Mouse (Mus musculus) heart, postnatal 4 days (tissue): ENCODE results near the gene Tas2r119. TPM values are rescaled to one million over a fixed set of nuclear protein-coding genes. Genes with fewer than 3 reads are reported as not detected.
"Not testable (repeated sequence)": the region's sequence is repeated elsewhere in the genome, so short reads cannot be mapped to it uniquely, and the experiment has no call there.

Experiments used
- DNase-seq: peaks from one replicate; pipeline ENCODE4 v3.0.0; 2021
- total RNA-seq, 2 experiments: library from RNA; stranded (reverse); gene quantifications; 2 replicates each; pipeline ENCODE4 v1.2.3; 2021

Gene Tas2r119
- not detected for total RNA-seq

DNA sequence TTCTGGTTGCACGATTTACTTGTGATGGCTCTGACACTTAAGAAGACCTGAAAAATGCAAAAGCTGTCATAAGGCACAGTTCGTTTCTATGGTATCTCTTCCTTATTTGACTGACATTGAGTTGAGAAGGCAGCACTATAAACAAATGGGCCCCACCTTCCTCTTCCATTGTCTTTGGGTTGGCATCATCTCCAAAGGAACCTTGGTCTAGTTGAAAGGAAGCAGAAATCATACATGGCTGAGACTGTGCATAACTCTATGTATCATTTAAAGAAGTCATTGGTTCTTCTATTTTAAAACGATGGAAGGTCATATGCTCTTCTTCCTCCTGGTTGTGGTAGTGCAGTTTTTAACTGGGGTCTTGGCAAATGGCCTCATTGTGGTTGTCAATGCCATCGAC is at the start of gene Tas2r119:
TSS of gene Tas2r119 (plus strand) at position 301 of the 400 bp plus-strand sequence.
- DNase-seq, result no peak

DNA sequence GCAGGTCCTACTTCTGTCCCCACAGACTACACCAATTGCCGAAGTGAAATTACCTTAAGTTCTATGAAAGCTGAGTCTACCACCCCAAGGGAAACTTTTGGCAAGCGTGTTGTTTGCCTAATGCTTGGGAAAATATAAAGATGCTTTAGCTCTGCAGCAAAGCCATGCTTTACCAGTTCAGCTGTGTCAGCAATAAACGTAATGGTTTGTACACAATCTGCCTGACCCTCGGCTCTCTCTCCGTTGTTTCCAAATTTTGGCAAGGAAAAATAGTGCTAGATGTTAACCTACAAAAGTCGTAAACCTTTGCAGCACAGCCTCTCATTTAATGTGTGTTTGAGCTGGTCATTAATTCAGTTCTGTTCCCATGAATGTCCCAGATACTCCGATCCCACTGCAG is 44.8 kb upstream of the Tas2r119 start:
- no peak for DNase-seq

DNA sequence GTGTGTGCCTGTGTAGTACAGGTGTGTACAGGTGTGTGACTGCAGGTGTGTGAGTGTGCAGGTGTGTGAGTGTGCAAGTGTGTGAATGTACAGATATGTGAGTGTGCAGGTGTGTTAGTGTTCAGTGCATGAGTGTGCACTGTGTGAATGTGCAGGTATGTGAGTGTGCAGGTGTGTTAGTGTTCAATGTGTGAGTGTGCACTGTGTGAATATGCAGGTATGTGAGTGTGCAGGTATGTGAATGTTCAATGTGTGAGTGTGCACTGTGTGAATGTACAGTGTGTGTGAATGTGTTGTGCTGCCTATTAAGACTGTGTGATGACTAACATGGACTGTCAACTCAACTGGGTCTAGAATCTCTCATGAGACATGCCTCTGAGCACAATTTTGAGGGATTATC is 35.4 kb upstream of the Tas2r119 start:
- DNase-seq, result no peak

DNA sequence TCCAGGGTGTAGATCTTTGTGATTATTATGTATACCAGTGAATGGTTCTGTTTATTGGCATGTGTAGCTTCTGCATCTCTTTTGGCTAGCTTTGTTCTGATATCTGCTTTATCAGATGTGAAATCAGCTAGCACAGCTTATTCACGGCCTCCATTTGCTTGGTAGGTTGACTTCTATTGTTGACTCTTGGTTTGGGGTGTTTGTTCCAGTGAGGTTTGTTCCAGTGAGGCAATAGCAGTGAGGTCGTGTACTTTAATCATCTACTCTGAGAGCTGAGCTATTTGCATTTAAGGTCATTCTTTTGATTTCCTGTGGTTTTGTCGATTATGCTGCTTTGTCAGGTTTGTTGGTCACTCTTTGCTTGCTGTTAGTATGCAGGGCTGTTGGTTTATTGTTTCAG is 32.8 kb upstream of the Tas2r119 start:
- no peak for DNase-seq

DNA sequence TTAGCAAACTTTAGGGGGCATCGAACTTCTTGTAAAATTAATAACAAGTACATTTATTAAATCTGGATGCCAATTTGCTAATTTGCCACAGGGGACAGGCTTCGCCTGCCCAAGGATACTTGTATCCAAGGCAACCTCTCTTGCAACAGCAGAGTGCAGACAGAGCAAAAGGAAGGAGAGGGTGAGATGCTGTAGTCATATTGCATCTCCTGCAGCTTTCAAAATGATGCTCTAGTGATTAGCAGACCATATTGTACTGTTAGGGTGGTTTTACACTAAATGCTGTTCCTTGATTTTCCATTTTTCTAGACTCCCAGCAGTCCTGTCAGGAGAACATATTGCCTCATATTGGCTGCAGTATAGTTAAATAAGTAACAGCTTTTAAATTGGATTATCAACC is 23.7 kb upstream of the Tas2r119 start:
- no peak for DNase-seq

DNA sequence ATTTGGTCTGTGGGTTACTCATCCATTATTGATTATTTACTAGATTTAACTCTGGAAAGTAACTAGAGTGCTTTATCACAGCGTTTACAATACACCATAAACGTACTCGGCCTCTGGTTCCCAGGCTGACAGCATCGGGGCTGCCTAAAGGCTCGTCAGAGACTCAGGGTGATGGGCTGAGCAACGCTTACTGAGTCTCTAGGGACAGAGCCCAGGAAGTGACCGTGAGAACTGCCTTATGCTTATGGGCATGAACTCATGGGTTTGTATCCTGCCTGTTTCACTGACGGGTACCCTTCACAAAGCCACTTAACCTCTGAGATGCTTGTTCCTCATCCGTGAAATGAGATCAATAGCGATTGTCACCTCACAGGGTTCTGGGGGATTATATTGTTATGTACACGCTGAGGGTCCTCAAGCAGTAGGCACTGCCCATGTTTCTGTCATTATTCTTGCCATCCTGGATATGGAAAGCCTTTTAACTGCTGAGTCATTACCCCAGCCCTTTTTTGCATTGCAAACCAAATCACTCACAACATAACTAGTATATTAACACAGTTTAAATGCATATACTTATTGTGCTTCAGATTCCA is 23.1 kb upstream of the Tas2r119 start:
- DNase-seq, result no peak

DNA sequence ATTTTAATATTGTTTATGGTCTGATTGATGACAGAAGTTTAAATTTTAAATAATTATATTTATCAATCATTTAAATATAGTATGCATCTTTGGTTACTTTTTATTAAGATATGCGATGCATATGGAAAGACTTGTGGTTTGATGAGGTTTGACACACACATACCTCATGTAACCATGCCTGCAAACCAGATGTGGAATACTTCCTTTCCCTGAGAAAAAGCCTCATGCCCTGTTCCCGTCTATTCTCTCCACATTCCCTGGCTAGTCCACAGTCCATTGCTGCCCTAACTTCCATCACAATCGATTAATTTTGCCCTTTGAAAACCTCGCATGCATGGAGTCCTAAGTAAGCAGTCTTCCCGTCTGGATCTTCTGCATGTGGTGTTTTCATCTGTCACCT is 21.0 kb upstream of the Tas2r119 start:
- no peak for DNase-seq

DNA sequence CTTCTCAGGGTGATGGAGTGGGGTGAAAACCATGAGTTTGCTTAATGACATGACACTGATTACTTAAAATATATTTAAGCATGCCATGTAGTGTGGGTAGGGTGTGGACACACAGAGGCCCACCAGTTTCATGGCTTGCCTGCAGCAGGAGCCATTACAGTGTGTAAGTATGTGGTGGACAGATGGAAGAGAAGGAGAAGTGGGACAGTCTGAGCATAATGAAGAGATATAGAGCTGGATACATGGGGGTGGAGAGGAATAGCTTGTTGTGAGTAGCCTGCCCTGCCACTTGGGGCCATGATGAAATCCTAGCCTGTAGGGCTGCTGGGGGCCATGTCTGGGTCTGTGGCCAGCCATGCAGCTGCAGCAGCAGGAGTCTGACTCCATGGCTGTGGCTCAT is 16.8 kb upstream of the Tas2r119 start:
- no peak for DNase-seq

DNA sequence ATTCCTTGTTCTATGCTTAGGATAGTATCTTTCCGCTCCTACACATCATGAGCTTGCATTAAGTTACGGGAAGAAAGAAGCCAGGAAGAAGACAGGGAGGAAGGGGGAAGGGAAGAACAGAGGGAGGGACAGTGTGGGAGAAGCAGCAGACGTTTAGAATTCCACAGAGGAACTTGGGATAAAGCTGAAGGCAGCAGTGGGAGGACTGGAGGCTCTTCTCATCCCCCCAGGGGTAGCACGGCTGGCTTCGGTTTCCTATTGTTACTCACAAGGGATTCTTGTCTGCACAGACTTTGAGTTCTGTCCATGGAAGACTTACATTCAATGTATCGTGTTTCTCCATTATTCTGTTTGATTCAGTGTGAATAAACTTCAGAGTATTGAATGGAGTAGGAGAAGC is 5.3 kb upstream of the Tas2r119 start:
- peak; percentile 7 for DNase-seq

DNA sequence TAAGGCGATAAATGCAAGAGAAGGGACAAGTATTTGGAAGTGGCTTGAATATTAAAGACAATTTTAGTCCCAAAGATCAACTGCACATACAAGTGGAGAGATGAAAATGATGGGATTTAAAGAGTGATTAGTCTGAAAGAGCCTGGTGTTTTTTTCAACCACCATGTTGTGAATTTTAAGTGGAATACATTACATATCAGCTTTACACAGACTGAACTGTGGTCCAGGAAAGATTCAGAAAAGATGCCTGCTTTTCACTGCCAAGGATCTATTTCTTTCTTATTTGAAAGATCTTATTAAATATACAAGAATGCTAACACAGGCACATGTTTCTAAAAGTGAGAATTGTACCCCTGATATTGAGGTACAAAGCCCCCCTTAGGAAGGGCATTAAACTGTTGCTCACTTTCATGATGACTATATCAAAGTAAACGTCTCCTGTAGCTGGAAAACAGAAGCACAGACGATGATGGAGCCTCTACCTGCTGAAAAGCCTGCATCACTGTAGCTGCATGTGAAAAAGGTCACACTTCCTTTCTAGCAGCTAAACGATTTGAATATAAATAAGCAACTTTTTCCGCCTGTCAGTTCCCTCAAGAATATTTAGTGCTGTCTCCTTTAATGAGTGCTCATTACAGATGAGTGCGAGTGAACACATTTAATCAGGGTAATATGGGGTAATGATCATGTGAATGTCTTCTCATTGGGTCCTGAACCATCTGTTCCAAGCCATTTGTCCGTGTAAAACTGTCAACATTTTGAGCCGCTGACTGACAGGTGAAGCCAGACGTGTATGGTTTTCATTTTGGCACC is 4.7 kb upstream of the Tas2r119 start:
- no peak for DNase-seq

DNA sequence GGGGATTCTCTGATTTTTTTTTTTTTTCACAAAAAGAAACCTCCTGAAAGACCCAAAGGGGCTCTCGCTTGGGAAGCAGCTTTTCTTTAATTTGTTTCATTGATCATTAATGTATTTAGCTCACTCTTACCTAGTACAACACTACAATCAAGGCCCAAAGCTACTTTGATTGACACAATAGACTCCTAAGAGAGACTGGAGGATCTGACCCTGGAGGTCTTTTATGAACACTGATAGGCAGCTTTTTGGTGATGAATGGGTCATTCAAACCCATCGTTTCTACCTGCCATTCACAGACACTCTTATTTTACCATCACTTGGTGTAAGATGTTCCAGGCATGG is 4.1 kb upstream of the Tas2r119 start:
- DNase-seq, result no peak

DNA sequence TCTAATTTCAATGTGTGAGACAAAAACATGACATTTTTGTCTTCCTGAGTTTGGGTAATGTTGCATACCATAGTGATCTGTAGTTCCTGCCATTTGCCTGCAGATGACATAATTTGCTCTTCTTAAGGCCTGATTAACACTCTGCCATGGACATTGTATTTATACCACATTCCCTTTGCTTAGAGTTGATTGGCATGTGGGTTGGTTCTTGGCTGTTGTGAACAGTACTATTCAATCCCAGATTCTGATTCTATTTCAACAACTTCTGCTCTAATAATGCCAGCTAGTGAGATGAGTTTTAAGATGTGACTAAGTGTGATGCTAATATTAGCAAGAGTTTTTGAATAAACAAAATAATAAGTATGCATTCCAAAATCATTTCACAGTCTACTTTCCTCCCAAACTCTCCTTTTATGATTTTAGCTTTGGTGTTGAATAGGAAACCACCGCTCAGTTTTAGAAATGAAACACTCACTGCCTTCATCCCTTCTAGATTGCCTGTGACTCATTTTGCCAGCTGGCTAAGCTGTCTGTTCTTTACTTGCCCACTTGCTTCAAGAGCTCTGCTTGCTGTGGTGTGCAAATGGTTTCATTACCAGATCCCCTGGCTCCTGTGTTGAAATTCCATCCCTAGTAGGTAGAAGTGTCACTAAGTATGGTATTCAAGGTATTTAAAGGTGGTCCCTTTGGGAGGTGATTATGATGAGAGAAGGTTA is 3.1 kb downstream of the Tas2r119 start:
- DNase-seq, result no peak

DNA sequence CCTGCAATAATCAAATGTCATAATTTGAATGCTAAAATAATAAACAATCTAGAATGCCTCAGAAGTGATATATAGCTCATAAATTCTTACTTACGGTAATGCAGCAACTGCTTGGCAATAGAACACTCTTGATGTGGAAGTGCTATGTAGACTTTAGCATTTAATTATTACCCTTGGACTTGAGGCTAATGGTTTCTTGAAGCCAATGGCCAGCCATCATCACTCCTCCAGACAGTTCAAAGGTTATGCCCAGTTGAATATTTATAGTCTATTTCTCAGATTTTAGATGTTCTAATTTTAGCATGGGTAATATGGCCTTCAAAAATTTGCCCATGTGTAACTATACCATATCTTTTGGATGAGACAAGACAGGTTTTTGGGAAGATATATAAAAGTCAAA is 4.9 kb downstream of the Tas2r119 start:
- DNase-seq, result no peak

DNA sequence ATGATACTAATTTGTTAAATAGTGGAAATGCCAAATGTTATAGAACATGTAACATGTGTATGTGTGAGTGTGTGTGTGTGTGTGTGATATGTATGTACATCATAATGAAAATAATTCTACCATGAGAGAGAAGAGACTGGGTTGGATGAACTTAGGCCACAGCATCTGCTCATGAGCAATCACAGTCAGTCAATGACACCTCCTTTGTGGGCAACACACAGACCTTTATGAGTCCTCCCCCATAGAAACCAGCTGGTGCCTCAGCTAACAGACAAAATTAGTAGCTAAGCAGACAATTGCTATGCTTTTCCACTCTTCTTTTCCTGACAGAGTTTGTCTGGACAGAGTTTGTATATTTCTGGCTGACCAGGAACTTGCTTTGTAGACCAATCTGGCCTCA is 7.9 kb downstream of the Tas2r119 start:
- no peak for DNase-seq

DNA sequence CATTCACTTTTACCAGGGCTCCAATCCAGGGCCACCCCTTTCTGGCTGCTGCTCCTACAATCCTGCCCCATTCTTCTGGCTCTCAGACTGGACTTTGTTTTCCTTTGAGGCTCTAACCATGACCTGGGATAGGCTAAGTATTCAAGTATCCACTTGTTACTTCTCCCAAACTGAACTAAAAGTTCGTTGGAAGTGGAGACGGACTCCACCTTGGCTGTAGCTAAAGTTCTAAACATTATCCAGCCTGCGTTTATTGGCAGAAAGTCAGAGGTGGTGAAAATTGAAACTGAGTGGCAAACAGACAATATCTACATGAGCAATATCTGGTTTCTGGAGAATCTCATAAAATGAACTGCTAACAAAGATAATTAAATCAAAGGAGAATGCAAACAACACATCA is 12.8 kb downstream of the Tas2r119 start:
- DNase-seq, result no peak

DNA sequence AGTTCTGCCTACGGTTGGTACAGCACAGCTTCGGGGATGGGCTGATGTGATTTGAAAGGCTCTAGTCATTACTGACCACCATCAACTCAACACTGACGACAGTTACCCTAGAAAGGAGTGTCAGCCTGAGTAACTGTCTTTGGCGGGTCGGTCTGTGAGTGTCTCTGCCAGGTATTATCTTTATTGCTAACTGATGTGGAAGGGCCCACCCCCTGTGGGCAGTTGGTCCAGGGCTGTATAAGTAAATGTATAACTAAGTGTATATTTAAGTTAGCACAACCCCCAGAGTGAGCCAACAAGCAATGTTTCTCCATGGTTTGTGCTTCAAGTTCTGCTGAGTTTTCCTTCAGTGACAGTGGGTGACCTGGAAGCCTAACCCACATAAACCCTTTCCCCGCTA is 13.3 kb downstream of the Tas2r119 start:
- no peak for DNase-seq

DNA sequence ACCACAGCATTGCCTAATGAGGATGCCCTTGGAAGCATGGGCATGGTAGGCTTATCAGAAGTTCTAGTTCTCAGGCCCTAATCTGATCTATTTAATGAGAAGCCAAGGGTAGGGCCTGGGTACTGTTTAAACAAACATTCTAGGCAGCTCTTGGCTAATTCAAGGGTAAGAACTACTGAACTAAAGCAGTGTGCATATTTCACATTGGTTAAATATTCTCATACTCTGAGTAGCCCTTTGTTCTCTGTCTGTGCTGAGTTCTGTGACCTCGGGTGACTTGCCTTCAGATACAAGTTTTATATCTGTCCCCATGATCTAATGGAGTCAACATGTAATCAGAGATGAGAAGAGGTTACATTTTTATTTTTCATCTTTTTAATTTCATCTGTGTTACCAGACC is 15.9 kb downstream of the Tas2r119 start:
- DNase-seq, result no peak

DNA sequence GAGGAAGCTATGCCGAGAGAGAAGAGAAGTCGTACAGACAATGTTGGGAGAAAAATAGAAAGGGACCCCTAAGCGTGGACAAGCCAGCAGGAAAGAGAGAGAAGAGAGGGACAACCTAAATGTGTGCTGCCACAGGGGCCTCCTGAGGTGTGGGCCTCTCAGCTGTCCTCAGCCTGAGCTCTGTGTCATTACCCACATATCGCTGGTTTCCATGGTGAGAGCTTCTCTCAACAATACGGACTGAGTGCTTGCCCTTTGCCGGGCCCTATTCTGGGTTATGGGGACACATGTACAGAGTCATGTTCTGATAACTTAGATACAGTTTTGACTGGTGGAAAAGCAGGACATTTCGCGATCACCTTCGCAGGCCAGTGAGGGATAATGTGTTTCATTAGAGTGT is 21.0 kb downstream of the Tas2r119 start:
- no peak for DNase-seq

DNA sequence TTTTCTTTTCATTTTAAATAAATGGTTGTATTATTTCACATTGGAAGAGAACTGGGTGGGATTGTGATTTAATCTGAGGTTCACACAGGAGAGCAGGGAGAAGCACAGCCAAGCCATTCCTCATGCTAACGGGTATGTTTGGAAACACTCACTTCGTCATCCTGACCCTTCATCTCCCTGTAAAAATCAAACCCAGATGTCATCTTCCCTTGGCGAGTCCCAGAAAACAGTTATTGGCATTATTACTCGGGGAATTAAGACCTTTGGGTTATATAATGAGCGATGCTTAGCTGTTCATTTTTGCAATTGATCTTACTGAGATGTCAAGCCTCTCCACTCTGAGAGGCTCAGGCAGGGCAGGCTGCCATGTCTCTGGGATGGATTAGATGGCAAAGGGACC is 21.5 kb downstream of the Tas2r119 start:
- DNase-seq, result no peak

DNA sequence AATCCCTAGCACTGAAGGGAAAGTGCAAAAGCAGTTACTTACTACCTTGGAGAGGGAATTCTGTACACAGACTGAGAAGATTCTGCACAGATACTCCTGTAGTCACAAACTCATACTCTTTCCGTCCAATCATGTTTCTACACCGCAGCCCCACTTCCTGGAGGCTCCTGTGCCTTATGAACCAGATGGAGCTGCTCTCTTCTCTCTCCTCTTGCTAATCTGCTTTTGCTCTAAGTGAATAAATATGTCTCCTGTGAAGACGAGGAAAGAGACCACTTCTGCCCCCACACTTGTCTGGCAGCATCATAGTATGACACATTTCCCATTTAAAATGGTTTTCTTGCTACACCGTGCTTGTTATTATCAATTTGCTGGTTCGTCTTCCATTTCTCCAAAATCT is 26.2 kb downstream of the Tas2r119 start:
- no peak for DNase-seq

DNA sequence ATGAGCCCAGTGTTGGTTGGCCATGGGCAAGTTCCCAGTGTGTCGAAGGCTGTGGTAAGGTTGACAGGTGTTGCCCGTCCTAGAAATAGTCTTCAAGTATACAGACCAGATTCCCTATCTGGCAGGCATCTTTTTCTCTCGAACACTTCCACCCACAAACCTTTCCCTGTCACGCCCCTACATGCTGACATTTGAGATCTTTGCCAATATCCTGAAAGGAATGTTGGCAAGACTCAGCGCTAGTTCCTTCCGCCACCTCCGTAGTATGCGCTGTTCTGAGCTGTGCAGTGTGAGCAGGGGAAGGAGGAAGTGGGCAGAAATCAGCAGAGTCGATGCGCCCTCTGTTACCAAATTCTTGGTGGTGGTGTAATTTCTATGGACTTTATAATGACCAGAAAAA is 27.8 kb downstream of the Tas2r119 start:
- DNase-seq, result no peak

DNA sequence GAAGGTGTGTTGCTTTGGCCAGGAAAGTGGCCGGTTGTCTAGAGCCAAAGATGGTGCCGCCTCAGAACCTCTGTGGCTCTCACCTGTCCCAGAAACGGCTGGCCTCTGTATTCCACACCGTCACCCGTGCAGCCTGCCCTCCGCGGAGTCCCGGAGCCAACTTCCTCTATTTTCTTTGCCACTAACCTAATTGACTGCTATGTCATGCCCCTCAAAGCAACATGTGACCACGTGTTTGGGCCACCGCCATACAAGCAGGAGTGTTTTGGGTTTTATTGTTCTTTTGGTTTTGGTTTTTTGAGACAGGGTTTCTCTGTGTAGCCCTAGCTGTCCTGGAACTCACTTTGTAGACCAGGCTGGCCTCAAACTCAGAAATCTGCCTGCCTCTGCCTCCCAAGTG is 37.6 kb downstream of the Tas2r119 start:
- DNase-seq, result not testable (repeated sequence)

DNA sequence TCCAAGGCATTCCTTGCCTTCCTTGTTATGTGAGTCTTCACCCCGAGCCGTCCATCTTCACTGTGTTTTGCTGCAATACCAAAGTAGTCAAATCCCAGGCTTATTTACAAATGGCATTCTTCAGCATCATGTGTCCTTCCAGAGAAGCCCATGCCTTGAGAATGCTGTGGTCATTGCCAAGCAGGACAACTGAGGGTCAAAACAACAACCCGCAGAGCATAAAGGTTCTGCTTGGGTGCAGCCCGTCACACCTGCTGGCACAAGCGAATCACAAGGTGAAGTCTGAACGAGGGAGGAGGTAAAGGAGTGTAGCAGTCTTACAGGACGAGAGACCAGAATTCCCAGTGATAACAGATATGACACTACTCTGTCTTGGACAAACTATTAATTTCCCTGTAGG is 45.9 kb downstream of the Tas2r119 start:
- no peak for DNase-seq

DNA sequence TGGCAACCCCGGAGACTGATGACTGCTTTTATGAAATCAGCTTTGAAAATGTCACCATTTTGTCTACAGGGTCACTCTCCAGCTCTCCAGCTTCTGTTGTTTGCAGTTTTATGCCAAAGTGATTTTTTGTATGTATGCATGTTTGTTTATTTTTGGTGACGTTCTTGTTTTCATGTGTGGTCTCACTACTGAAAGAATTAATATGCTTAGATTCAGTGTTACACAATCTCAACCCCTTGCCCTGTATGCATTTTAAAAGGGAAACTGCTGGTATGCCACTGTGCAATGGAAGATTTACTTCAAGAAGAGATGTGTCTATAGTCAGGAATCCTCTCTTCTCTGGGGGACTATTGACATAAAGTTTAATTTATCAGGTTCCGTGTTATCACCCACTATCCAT is 48.3 kb downstream of the Tas2r119 start:
- DNase-seq, result no peak
